Mouse (Mus musculus): Measurements from ENCODE around the gene Arhgap8.
A peak's percentile ranks its signal among the peaks of the same experiment; 100 is the strongest.

Gene Arhgap8

GRCm38 (mm10) chr15:84800132-84800531 lies 80.3 kb downstream of the Arhgap8 start:
- no peak for DNase-seq (ENCODE audit: extremely low spot score)

- DNase-seq (ENCODE audit: extremely low spot score), result peak; percentile 17
These were observed 83.8 kb downstream of the Arhgap8 start for GRCm38 (mm10) chr15:84803685-84804084.

GRCm38 (mm10) chr15:84809275-84809952 lies 89.6 kb downstream of the Arhgap8 start:
- DNase-seq (ENCODE audit: extremely low spot score), result no peak

DNA sequence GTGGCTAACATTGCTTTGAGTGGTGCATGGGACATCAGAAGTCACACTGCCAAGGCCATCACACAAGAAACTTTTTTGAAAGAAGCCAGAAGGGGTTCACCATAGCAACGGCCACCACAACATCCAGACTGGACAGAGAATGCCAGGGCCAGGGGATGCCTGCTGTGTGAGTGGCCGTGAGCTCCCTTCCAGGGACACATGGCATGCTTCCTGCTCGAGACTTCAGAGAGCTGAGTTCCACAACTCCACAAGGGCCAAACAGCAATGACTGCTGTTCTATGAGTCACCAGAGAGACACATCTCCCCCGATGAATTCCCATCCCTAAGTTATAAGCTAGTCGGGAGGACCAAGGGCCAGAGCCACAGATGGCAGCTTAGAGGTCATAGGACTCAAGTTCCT lies 91.3 kb downstream of the Arhgap8 start:
- no peak for DNase-seq (ENCODE audit: extremely low spot score)

GRCm38 (mm10) chr15:84812831-84813357 lies 93.0 kb downstream of the Arhgap8 start:
- DNase-seq (ENCODE audit: extremely low spot score), result no peak

DNA sequence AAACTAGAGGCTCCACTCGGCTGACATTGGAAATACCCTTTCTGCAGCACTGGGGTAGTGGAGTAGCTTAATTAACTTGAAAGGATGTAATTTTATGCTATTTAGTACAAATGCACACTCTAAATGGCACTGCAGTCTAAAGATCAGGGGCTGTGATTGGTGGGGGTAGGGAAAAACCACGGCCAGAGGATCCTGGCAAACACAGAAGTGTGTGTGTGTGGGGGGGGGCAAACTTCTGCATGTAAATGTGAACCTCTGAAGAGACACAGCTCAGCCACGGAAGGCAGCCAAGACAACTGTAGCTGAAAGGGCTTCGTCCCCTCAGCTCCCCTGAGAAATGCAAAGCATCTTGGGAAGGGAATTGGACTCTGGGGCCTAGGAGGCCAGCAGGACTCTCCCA lies 95.3 kb downstream of the Arhgap8 start:
- no peak for DNase-seq (ENCODE audit: extremely low spot score)

DNA sequence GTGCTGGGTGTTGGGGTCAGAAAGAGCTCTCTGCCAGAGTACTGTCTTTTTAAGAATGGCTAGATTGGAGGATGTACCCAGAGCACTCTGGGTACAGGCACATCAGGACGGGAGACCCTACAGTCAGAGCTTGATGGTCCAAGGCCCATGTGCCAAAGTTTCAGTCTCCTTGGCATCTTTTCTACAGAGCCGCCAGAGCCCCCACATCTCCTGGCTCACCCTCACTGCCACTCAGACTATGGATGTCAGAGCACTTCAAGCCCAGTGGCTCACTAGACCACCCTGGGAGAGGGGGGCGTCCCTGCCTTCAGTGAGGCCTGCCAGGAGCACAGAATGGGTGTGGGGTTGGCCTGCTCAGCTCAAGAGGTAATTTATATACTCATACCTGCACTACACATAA lies 97.7 kb downstream of the Arhgap8 start:
- DNase-seq (ENCODE audit: extremely low spot score), result no peak

GRCm38 (mm10) chr15:84818284-84818683 lies 98.4 kb downstream of the Arhgap8 start:
- DNase-seq (ENCODE audit: extremely low spot score), result no peak

GRCm38 (mm10) chr15:84820811-84821210 lies 101.0 kb downstream of the Arhgap8 start:
- DNase-seq (ENCODE audit: extremely low spot score), result no peak

All from embryo, embryonic 9.5 days (tissue).